Mouse (Mus musculus) left cerebral cortex, adult 9 months (tissue): Measurements from ENCODE around the gene Cop1.
A peak's percentile ranks its signal among the peaks of the same experiment; 100 is the strongest.

Source experiments
- DNase-seq, 2 experiments: peaks; one replicate each; pipeline ENCODE4 v3.0.0; 2022; ENCODE audit warnings: low spot score in 2 of 2

Gene Cop1

DNA sequence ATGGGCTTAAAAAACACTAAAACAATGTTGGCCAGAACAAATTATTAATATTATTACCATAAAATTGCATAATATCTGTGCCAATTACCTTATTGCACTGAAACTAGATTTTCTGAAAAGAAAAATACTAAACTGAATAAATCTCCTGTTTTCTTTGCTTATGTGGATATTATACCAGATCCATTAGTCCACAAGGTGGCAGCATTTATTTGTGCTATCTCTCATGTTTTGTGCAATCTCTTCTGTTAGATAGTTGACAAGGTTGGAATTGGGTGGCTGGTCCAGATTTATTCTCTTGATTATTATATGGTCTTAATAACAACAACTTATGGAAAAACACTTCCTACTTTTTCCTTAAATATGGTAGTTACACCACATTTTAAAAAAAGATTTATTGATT is 58.1 kb downstream of the Cop1 start:
- DNase-seq, result no peak

DNA sequence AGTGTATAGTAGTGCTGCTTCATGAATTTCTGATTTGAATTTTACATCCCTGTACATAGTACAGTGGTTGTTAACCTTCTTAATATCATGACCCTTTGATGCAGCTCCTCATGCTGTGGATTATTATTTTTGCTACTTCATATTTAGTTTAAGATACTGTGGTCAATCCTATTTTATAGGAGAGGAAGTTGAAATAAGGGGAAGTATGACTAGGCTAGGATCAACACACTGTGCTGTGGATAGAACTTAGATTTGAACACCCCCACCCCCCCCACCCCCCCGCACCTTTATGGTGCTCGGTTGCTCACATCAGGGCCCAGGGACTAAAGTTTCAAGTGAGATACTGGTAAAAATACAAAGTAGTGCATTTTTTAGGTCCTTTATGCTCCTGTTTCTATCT is 58.7 kb downstream of the Cop1 start:
- no peak for DNase-seq

DNA sequence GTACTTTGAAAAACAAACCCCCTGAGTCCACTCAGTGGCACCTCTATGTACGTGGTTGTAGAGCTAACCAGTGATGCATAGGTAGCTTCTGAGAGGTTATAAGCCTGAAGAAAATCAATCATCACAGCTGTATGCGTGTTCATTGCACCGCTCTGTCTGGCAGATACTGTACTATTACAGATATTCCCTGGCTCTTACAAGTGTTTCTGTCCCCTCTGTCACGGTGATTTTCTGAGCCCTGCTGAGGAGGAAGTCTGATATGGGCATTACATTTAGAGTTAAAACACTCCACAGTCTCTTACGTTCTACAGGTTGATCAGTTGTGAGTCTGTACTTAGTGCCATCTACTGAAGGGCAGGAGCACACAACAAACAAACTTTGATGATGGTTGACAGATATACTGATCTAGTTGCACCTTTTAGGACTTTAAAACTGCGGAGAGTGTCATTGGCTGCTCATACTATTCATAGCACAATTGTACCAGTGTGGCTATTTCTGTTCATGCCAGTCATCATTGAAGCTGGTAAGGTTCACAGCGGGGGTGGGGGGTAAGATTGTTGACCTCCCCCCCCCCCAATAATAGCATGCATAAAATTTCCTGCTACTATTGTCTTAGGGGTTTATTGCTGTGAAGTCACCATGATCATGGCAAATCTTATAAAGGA is 69.4 kb downstream of the Cop1 start:
- DNase-seq, result no peak

DNA sequence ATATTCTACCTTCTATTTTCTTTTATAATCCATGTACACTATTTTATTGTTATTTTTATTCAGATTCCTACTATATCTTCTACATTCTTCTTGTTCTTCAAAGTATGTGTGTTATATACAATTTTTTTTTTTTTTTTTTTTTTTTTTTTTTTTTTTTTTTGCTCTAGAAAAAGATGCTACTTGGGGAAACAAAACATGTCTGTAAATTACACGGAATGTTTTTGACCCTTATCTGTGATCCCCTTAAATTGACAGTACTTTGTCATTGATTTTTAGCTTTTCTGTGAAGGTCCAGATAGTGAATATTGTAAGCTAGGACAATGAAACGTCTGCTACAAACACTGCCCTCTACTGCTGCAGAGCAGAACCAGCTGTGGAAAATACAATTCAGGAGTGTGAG is 81.5 kb downstream of the Cop1 start:
- DNase-seq, result no peak

DNA sequence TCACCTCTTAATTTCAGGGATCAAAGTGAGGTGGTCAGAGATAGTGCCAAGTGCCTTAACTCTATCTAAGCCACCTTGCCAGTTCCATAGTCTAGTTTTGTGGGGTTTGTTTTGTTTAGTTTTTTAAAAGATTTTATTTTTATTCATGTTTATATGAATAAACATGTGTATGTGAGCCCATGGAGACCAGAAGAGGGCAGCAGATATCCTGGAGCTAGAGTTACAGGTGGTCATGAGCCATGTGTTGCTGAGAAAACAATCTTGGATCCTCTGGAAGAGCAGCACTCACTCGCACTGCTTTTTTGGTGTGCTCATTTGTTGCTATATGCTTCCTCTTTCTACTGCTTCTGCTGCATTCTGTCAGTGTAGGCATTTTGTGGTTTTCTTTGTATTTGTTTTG is 90.5 kb downstream of the Cop1 start:
- no peak for DNase-seq

DNA sequence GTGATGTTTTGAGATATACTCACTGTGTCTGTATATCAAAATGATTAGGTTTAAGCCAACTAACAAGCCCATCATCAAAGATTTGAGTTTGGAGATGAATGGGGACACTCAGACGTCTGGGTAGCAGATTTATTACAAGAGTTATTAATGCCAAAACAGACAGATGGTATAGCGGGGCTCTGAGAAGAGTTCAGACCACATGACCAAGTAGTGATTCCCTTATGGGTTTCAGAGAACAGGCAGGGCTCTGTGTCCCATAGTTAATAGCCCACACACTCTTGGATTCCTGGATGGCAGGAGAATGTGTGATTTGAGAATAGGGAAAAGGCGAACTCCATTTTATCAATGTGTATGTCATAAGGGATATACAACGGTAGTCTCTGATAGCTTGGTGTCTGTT is 98.9 kb downstream of the Cop1 start:
- no peak for DNase-seq

DNA sequence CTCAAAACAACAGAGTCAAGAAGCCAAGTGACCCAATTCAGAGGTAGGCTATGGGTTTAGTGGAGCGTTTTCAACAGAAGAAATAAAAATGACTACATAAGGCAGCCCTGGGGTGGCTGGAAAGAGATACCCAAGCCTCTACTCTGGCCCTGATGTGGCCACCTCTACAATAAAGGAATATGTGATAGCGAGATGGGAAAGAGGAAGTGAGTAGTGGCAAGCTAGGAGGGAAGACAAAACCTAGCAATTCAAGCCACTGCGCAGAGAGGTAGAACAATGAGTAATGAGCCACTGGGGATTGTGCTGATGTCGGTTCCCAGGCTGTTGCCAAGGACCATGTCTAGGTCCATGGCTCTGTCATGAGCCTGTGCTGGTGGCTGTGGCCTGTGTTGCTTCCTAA is 102.0 kb downstream of the Cop1 start:
- DNase-seq, result no peak

DNA sequence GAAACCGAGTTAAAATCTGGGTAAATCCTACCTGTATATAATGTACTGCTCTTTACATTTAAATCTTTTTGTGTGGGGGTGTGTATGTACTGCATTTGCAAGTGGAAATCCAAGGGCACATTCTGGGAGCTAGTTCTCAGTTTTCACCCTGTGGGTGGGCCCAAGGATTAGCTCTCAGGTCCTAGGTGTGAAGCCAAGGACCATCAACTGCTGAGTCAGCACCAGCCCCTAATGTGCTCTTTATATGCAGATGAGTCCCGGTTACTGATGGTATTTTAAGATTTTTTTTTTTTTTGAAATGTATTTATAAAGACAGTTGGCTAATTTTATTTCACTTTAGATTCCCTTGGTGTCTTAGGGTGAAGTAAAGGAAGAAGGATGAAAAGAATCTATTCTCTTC is 110.2 kb downstream of the Cop1 start:
- no peak for DNase-seq

DNA sequence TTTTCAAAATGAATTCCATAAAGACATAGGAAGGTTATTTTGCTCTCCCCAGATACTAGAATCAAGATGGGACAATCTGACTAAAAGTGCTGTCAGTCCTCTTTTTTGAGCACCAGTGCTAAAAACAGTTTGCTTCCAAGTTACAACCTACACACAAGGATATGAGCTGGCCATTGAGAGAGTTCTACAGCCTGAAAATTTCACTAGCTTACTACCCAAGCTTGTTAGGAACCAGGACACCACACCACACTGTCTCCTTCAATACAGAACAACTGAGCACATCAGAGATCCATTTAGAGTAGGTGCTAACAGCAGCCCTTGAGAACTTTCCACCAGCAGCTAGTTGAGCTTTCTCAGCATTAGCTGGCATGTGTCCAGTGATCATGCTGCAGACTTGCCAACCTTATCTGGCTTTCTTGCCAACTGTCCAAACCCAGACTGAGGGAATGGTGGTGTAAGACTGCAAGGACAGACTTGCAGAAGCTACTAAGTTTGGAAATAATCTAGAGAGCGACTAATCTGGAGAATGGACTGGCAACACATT is 123.0 kb downstream of the Cop1 start:
- DNase-seq, result peak in 1 of 2 experiments; percentile 35

DNA sequence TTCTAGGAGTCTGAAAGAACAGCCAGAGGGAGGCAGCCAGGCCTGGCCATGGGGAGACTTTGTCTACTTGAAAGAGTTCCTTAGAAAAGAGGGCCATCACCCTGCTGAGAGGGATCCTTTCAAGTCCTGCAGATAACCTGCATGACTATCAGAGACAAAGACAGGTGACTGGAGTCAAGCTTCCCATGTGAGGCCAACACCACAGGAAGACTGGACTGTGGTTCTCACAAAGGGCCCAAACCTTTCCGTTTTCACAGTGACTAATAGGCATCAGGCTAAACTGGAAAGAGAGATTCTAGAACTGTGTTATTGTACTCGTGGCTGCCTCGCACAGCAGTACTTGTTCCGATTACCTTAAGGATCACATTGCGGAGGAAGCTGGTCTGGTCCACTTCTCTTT is 126.6 kb downstream of the Cop1 start:
- DNase-seq, result no peak

DNA sequence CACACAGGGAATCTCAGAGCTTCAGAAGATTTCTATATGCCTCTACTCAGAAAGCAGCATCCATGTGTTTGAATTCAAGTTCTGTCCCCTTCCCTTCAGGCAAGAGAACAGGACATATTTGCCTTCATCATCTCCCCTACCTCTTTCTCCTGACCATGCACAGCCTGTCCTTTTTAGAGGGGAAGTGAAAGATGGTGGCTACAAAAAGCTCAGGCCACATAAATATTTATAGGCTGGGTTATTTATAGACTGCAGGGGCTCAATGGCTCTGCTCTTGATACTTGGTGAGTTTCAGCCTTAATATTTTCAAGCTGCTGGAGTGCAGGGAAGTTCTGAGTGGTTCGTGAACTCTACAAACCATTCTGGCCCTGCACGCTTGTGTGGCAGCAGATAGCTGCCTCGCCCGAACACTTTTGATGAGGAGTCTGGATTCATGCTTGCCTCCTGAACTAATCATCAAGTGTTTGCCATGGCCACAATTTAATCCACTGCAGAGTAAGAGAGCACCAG is 139.8 kb downstream of the Cop1 start:
- no peak for DNase-seq

DNA sequence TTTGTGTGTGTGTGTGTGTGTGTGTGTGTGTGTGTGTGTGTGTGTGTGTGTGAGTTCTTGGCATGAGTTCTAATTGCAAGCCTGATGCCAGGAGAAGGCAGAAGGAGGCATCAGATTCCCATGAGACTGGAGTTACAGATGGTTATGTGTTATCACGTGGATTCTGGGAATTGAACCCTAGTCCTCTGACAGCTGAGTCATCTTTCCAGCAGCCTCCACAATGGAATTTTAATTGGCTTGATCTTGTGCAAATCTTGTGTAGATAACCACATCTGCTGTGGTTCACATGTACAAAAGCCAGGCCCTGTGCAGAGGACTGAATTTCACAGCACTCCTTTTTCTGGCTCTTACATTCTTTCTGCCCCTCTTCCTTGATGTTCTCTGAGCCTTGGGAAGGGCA is 150.1 kb downstream of the Cop1 start:
- no peak for DNase-seq

DNA sequence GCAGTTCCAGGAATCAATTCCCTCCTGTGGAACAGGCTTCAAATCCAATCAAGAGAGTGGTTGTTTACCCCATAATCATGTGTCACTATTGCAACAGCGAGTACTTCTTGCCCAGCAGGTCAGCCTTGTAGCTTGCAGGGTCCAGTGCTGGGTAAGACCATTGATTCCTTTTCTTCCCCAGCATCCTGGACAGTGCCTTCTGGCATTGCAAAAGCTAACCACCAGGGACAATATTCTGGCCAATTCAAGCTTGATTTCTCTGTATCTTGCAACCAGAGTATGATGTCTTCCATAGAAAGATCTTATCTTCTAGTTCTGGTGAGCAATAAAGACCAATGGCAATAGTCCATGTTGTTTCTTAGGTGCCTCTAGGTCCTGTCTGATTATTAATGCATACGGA is 150.8 kb downstream of the Cop1 start:
- DNase-seq, result no peak

DNA sequence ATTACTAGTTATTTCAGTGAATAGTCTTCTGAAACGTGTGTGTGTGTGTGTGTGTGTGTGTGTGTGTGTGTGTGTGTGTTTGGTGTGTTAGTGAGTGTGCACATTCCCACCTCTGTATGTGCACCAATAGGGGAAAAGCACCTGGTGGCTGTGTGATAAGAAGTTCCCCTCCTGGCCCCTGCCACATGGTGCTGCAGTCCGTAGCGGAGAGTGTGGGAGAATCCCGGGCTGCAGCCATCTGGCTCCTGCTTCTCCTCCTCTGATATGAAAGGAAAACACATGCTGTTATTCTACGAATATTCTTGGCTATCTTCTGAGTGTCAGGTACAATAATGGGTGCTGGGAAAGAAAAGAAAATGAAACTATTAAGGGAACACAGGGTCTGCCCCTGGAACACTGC is 154.3 kb downstream of the Cop1 start:
- peak in 1 of 2 experiments; percentile 73 for DNase-seq

DNA sequence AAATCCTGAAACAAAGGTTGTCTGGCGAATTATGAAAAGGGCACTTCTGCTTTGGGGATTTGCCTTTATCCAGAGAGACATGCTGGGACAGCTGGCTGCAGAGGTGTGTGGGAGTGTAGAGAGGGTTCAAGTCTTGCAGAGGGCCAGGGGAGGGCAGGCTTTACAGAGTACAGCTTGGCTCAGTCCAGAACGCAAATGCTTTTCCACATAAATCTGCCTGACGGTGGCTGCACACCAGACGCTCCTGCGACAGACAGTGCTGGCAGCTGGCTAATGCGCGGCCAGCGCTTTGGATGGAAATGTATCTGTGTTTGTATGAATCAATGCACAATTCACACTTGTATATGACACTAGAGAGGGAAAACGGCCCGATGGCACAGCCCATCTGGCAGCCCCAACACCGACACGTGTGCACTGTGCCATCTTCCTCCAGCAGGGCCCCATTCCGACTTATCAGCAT is 156.5 kb downstream of the Cop1 start:
- no peak for DNase-seq

DNA sequence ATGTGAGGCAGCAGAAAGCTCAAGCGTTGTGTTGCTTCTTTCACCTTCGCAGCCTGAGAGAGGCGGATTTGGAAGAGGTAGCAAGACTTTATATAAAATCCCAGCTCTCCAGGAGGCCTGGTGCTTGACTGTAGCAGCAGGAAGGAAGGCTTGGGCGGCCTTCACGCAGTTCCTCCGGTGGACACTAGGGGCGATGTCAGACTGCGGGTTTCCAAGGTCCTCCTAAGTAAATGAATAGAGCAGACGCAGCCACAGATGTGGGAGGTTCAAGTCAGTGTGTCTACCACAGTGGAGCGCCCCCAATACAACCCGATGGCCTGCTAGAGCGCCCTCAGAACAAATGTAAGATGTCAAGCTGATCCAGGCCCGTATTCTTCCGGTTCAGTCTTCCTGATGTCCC is 157.9 kb downstream of the Cop1 start:
- peak; percentile 44 to 93 for DNase-seq

DNA sequence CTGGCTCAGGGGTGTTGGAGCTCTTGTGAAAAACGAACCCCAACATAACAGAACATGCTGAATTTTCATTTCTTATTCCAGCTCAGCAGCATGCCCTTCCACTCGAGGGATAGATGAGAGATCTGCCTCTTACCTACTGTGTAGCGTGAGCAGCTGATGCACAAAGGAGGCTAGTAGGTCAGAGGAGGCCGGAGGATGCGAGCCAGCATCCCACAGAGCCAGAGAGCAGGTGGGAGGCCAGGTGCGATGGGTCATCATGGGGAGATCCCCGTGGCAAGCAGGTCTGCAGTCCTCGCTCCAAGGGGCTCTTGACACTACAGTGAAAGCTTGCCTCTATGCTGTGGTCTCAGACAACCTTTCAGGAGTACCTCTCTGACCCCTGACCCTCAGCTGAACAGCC is 160.5 kb downstream of the Cop1 start:
- no peak for DNase-seq

DNA sequence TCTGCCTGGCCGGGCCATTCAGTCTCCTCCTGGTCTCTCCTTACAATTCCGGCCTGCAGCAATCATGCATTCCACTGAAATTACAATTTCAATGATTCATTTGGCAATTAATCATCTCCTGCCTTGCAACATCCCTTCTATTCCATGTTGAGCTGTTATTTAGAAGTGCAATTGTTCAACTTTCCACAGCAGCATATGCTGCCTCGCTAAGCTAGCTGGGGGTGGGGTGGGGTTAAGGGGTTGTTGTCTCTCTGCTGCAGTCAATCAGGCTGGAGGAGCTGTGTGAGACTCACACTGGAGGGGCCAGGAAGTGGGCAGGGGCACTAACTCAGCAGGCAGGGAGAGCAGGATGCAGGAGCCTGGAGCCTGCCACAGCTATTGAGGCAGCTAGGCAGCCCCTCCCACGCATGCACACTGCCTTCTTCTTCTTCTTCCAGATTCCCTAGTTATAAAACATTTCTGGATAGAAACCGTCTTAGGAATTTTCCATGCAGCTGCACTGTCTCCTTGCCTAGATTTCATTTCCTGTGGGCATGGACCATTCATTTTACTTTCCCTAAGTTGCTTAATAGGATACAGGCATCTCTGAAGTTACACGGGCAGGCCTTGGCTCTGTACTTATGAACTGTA is 161.1 kb downstream of the Cop1 start:
- peak; percentile 85 to 91 for DNase-seq

DNA sequence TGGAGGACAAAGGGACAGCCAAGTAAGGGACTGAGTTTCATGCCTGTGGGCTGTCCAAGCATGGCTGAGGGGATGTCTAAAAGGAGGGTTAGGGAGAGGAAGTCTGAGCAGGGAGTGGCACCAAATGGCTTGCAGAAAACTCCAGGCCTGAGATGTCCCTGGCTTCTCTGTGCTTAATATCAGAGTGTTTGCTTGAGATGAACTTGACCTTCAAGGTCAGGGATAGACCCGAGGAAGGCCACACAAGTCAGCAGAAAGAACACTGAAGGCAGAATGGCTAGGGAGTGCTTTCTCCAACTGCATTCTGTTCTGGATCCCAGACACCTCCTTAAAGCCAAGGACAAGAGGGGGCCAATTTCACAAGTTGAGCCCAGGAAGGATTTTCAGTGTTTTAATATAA is 161.8 kb downstream of the Cop1 start:
- DNase-seq, result no peak

DNA sequence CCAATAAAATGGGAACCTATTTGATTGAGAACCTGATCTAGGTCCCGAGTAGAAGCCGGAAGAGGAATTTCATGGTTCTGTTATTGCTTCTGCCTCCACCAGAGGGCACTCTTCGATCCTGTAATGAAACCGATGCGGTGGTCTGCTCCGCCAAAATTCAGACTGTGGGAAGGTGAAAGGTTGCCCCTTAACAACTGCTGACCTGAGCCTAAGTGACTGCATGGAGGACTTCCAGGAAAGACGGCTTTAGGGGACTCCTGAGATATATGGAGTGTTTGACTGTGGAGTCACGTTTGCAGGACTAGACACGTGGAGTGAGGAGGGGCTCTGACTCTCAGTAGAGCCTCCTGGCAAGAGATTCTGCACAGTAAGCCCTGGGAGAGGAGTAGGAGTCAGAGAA is 164.4 kb downstream of the Cop1 start:
- DNase-seq, result peak in 1 of 2 experiments; percentile 55
